In genomic region chr19:47135568-47135967, GRCm38 (mm10) we compare ENCODE assay signal across 23 mouse cellular contexts. TPM values are rescaled to one million over a fixed set of nuclear protein-coding genes. Genes with fewer than 3 reads are reported as not detected.
"Had no signal": no experiment of that assay in that cellular context is flagged by ENCODE, and none has a peak within 500 bp of the region (broad histone marks: within the 10 kb centered on the region; RNA-seq: fewer than 3 reads in every experiment).

No protein-coding gene starts in this region.

- H3K27ac ChIP-seq: kidney, postnatal 0 days; limb, embryonic 13.5 days; midbrain, embryonic 12.5 days; stomach, embryonic 15.5 days had no signal

- ATAC-seq: midbrain, embryonic 16.5 days had no signal

- H3K27me3 ChIP-seq: limb, embryonic 13.5 days; stomach, embryonic 15.5 days had no signal

- H3K9me3 ChIP-seq: limb, embryonic 13.5 days; midbrain, embryonic 12.5 days; stomach, embryonic 15.5 days had no signal

- H3K4me3 ChIP-seq: limb, embryonic 13.5 days; midbrain, embryonic 12.5 days; stomach, embryonic 15.5 days had no signal

- H3K4me2 ChIP-seq: lung, embryonic 14.5 days; midbrain, embryonic 12.5 days; stomach, embryonic 15.5 days had no signal

- DNase-seq: kidney, adult 9 months; kidney, postnatal 36 days; left cerebral cortex, postnatal 4 days; lung, embryonic 14.5 days; lung, postnatal 10 days; lung, postnatal 4 days; right cerebral cortex, postnatal 25 days; thymus, postnatal 36 days had no signal

- H3K9ac ChIP-seq: limb, embryonic 13.5 days; lung, embryonic 14.5 days; midbrain, embryonic 12.5 days; stomach, embryonic 15.5 days had no signal

RNA-seq across cellular contexts. Expression of gene Calhm1, which starts 8.5 kb away (rescaled TPM):
- total RNA-seq: layer of hippocampus, adult 18-20 months; layer of hippocampus, postnatal 14 days; left cerebral cortex, adult 18-20 months; left cerebral cortex, postnatal 10 days; left cerebral cortex, postnatal 4 days; megakaryocyte-erythroid progenitor cell, adult 5-6 weeks had no signal
- polyA plus RNA-seq: kidney, postnatal 0 days; limb, embryonic 13.5 days; liver, embryonic 11.5 days; liver, embryonic 16.5 days; lung, embryonic 14.5 days; midbrain, embryonic 12.5 days; midbrain, embryonic 16.5 days; neural tube, embryonic 14.5 days; stomach, embryonic 15.5 days; testis, adult 2 months; thymus, postnatal 0 days had no signal

RNA-seq across cellular contexts. Expression of gene Calhm3, which starts 22.0 kb away (rescaled TPM):
- total RNA-seq: layer of hippocampus, adult 18-20 months; layer of hippocampus, postnatal 14 days; left cerebral cortex, adult 18-20 months; left cerebral cortex, postnatal 10 days; left cerebral cortex, postnatal 4 days; megakaryocyte-erythroid progenitor cell, adult 5-6 weeks had no signal
- polyA plus RNA-seq: kidney, postnatal 0 days; limb, embryonic 13.5 days; liver, embryonic 11.5 days; liver, embryonic 16.5 days; lung, embryonic 14.5 days; midbrain, embryonic 12.5 days; midbrain, embryonic 16.5 days; stomach, embryonic 15.5 days had no signal
